Mouse (Mus musculus) bone marrow, adult 2 months (tissue): Measurements from ENCODE around the gene Slc35f5.

Source experiments
- CTCF ChIP-seq: fragments of 200-500 bp; IDR thresholded peaks from 2 replicates; pipeline ENCODE4 v1.5.1; 2011; ENCODE audit warnings: low read length, control low read depth; ENCODE audit not compliant: control insufficient read depth, insufficient read depth
- POLR2A ChIP-seq: fragments of 200-500 bp; IDR thresholded peaks from 2 replicates; pipeline ENCODE4 v1.6.1; 2011; ENCODE audit warnings: low read depth, mild to moderate bottlenecking, control low read depth, low read length, borderline replicate concordance; ENCODE audit not compliant: control insufficient read depth

- TF ChIP-seq POLR2A = no peak
- no peak for TF ChIP-seq CTCF
Measured at GRCm38 (mm10) chr1:125576965-125577364, 16.6 kb downstream of the Slc35f5 start.
